Mouse (Mus musculus) midbrain, embryonic 10.5 days (tissue): ENCODE results near the gene Skap1. TPM values are rescaled to one million over a fixed set of nuclear protein-coding genes. Genes with fewer than 3 reads are reported as not detected.

Experiments
- DNase-seq: peaks from one replicate; pipeline ENCODE4 v3.0.0-alpha.2; 2017; ENCODE audit warnings: low spot score
- H3K27ac ChIP-seq: fragments of 300-500 bp; sonication (generic); replicated peaks from 2 replicates; pipeline ENCODE4 v1.5.1; 2016; ENCODE audit warnings: mild to moderate bottlenecking
- H3K27me3 ChIP-seq: fragments of 300-500 bp; sonication (generic); 2 replicates; pipeline ENCODE4 v1.6.1; 2016; ENCODE audit warnings: low read depth, mild to moderate bottlenecking; ENCODE audit not compliant: poor library complexity, severe bottlenecking
- H3K36me3 ChIP-seq: fragments of 300-500 bp; sonication (generic); 2 replicates; pipeline ENCODE4 v1.6.1; 2016; ENCODE audit warnings: mild to moderate bottlenecking, moderate library complexity
- H3K4me1 ChIP-seq: fragments of 300-500 bp; sonication (generic); 2 replicates; pipeline ENCODE4 v1.6.1; 2016
- H3K4me3 ChIP-seq: fragments of 300-500 bp; sonication (generic); 2 replicates; pipeline ENCODE4 v1.5.1; 2016; ENCODE audit warnings: mild to moderate bottlenecking, moderate library complexity
- H3K9me3 ChIP-seq: fragments of 300-500 bp; sonication (generic); replicated peaks from 2 replicates; pipeline ENCODE4 v1.6.1; 2016; ENCODE audit warnings: mild to moderate bottlenecking
- WGBS: fragments of 180-500 bp; shearing (Covaris S2); methylation state at CpG from one replicate; pipeline ENCODE4 v1.1.7; 2016; 5-methylcytosine and 5-hydroxymethylcytosine counted together
- polyA plus RNA-seq: library from polyadenylated mRNA; unstranded; fragments of >200 nt; fragmentation: Nextera tagmentation; extraction: Ambion mirVana; gene quantifications from 2 replicates; pipeline ENCODE4 v1.2.1, GENCODE M21; 2016

Gene Skap1
- polyA plus RNA-seq, 1 experiment from 2014 or later, result 1.8 TPM

- 11% methylated on average over 10 of the region's 10 CpGs for WGBS
- DNase-seq, result peak; percentile 74
- Histone ChIP-seq H3K36me3 (no peaks in the 10 kb centered on the region), H3K9me3 (no peaks in the 10 kb centered on the region), H3K4me3 (no peak overlapping the region; the same call in 1 of the 2 replicates), H3K4me1 (peaks cover 54% of the 10 kb centered on the region), H3K27me3 (peaks cover 6% of the 10 kb centered on the region; the same call in 1 of the 2 replicates), H3K27ac (0 out of 2 replicates have a peak overlapping the region, but pooled peaks have one; percentile 42)
Measured at GRCm38 (mm10) chr11:96582595-96582994, 118.2 kb downstream of the Skap1 start.

- Histone ChIP-seq H3K27ac (no peak overlapping the region), H3K36me3 (no peaks in the 10 kb centered on the region), H3K9me3 (no peaks in the 10 kb centered on the region), H3K27me3 (no peaks in the 10 kb centered on the region), H3K4me3 (no peak overlapping the region), H3K4me1 (0 out of 2 replicates have a peak, but pooled peaks cover 3% of the 10 kb centered on the region)
- 91% methylated on average over 3 of the region's 3 CpGs for WGBS
- DNase-seq, result no peak
Measured at GRCm38 (mm10) chr11:96589828-96590227, 125.4 kb downstream of the Skap1 start.

GRCm38 (mm10) chr11:96595890-96596289 is 131.5 kb downstream of the Skap1 start:
- no peak for DNase-seq
- WGBS, result 60% methylated on average over 12 of the region's 12 CpGs
- no peaks in the 10 kb centered on the region for H3K27me3 ChIP-seq
- no peaks in the 10 kb centered on the region for H3K36me3 ChIP-seq
- no peaks in the 10 kb centered on the region for H3K9me3 ChIP-seq
- peak overlapping the region; percentile 33; the same call in 1 of the 2 replicates for H3K27ac ChIP-seq
- peaks cover 21% of the 10 kb centered on the region for H3K4me1 ChIP-seq
- H3K4me3 ChIP-seq, result peak overlapping the region; percentile 23; the same call in 1 of the 2 replicates

- Histone ChIP-seq H3K9me3 (no peaks in the 10 kb centered on the region), H3K4me3 (peak overlapping the region; percentile 23; the same call in 1 of the 2 replicates), H3K27me3 (no peaks in the 10 kb centered on the region), H3K4me1 (peaks cover 21% of the 10 kb centered on the region), H3K27ac (peak overlapping the region; percentile 33; the same call in 1 of the 2 replicates), H3K36me3 (no peaks in the 10 kb centered on the region)
- 17% methylated on average over 6 of the region's 6 CpGs for WGBS
- DNase-seq, result no peak
Measured at GRCm38 (mm10) chr11:96596301-96596700, 131.9 kb downstream of the Skap1 start.

- no peak overlapping the region for H3K4me3 ChIP-seq
- no peak overlapping the region for H3K27ac ChIP-seq
- peaks cover 14% of the 10 kb centered on the region for H3K4me1 ChIP-seq
- H3K9me3 ChIP-seq, result no peaks in the 10 kb centered on the region
- DNase-seq, result no peak
- H3K27me3 ChIP-seq, result no peaks in the 10 kb centered on the region
- 83% methylated on average over 3 of the region's 3 CpGs for WGBS
- H3K36me3 ChIP-seq, result no peaks in the 10 kb centered on the region
Measured at GRCm38 (mm10) chr11:96602806-96603205, 138.4 kb downstream of the Skap1 start.

- DNase-seq, result no peak
- Histone ChIP-seq H3K4me1 (peaks cover 14% of the 10 kb centered on the region), H3K9me3 (no peaks in the 10 kb centered on the region), H3K36me3 (no peaks in the 10 kb centered on the region), H3K4me3 (no peak overlapping the region), H3K27ac (no peak overlapping the region), H3K27me3 (no peaks in the 10 kb centered on the region)
- WGBS, result 69% methylated on average over 6 of the region's 6 CpGs
Measured at GRCm38 (mm10) chr11:96604306-96604705, 139.9 kb downstream of the Skap1 start.

GRCm38 (mm10) chr11:96604751-96605450 is 140.5 kb downstream of the Skap1 start:
- H3K27ac ChIP-seq, result no peak overlapping the region
- H3K36me3 ChIP-seq, result no peaks in the 10 kb centered on the region
- no peaks in the 10 kb centered on the region for H3K27me3 ChIP-seq
- H3K9me3 ChIP-seq, result no peaks in the 10 kb centered on the region
- 77% methylated on average over 7 of the region's 7 CpGs for WGBS
- peaks cover 14% of the 10 kb centered on the region for H3K4me1 ChIP-seq
- DNase-seq, result no peak
- no peak overlapping the region for H3K4me3 ChIP-seq

GRCm38 (mm10) chr11:96605516-96605915 is 141.1 kb downstream of the Skap1 start:
- Histone ChIP-seq H3K36me3 (no peaks in the 10 kb centered on the region), H3K4me3 (no peak overlapping the region), H3K4me1 (peaks cover 14% of the 10 kb centered on the region), H3K27me3 (no peaks in the 10 kb centered on the region), H3K9me3 (no peaks in the 10 kb centered on the region), H3K27ac (no peak overlapping the region)
- 93% methylated on average over 6 of the region's 6 CpGs for WGBS
- no peak for DNase-seq

GRCm38 (mm10) chr11:96612596-96612995 is 148.2 kb downstream of the Skap1 start:
- Histone ChIP-seq H3K4me1 (no peaks in the 10 kb centered on the region), H3K36me3 (no peaks in the 10 kb centered on the region), H3K27ac (no peak overlapping the region), H3K9me3 (no peaks in the 10 kb centered on the region), H3K27me3 (no peaks in the 10 kb centered on the region), H3K4me3 (no peak overlapping the region)
- 79% methylated on average over 11 of the region's 11 CpGs for WGBS
- no peak for DNase-seq

GRCm38 (mm10) chr11:96616792-96617191 is 152.4 kb downstream of the Skap1 start:
- H3K27ac ChIP-seq, result no peak overlapping the region
- H3K27me3 ChIP-seq, result peaks cover 8% of the 10 kb centered on the region; the same call in 1 of the 2 replicates
- no peak for DNase-seq
- H3K9me3 ChIP-seq, result no peaks in the 10 kb centered on the region
- peaks cover 23% of the 10 kb centered on the region for H3K4me1 ChIP-seq
- no peaks in the 10 kb centered on the region for H3K36me3 ChIP-seq
- no peak overlapping the region for H3K4me3 ChIP-seq
- WGBS, result 69% methylated on average over 5 of the region's 5 CpGs

- H3K36me3 ChIP-seq, result no peaks in the 10 kb centered on the region
- H3K4me1 ChIP-seq, result peaks cover 32% of the 10 kb centered on the region
- H3K27me3 ChIP-seq, result peaks cover 14% of the 10 kb centered on the region; the same call in 1 of the 2 replicates
- H3K4me3 ChIP-seq, result no peak overlapping the region
- H3K9me3 ChIP-seq, result no peaks in the 10 kb centered on the region
- DNase-seq, result no peak
- no peak overlapping the region for H3K27ac ChIP-seq
- 78% methylated on average over 16 of the region's 16 CpGs for WGBS
Measured at GRCm38 (mm10) chr11:96618789-96619445, 154.5 kb downstream of the Skap1 start.

- Histone ChIP-seq H3K27ac (no peak overlapping the region), H3K4me1 (peaks cover 32% of the 10 kb centered on the region), H3K4me3 (no peak overlapping the region), H3K27me3 (peaks cover 14% of the 10 kb centered on the region; the same call in 1 of the 2 replicates), H3K9me3 (no peaks in the 10 kb centered on the region), H3K36me3 (no peaks in the 10 kb centered on the region)
- DNase-seq, result no peak
- 46% methylated on average over 5 of the region's 5 CpGs for WGBS
Measured at GRCm38 (mm10) chr11:96619576-96619975, 155.2 kb downstream of the Skap1 start.

GRCm38 (mm10) chr11:96620006-96620405 is 155.6 kb downstream of the Skap1 start:
- 45% methylated on average over 7 of the region's 7 CpGs for WGBS
- no peaks in the 10 kb centered on the region for H3K36me3 ChIP-seq
- H3K9me3 ChIP-seq, result no peaks in the 10 kb centered on the region
- peaks cover 14% of the 10 kb centered on the region; the same call in 1 of the 2 replicates for H3K27me3 ChIP-seq
- no peak overlapping the region for H3K27ac ChIP-seq
- no peak overlapping the region for H3K4me3 ChIP-seq
- DNase-seq, result no peak
- H3K4me1 ChIP-seq, result peaks cover 32% of the 10 kb centered on the region
